Mouse (Mus musculus): ENCODE measurements around the gene Nfil3. TPM values are rescaled to one million over a fixed set of nuclear protein-coding genes. Genes with fewer than 3 reads are reported as not detected.

The Nfil3 gene
- polyA plus RNA-seq, 1 experiment from 2014 or later: 16.3 TPM

DNA sequence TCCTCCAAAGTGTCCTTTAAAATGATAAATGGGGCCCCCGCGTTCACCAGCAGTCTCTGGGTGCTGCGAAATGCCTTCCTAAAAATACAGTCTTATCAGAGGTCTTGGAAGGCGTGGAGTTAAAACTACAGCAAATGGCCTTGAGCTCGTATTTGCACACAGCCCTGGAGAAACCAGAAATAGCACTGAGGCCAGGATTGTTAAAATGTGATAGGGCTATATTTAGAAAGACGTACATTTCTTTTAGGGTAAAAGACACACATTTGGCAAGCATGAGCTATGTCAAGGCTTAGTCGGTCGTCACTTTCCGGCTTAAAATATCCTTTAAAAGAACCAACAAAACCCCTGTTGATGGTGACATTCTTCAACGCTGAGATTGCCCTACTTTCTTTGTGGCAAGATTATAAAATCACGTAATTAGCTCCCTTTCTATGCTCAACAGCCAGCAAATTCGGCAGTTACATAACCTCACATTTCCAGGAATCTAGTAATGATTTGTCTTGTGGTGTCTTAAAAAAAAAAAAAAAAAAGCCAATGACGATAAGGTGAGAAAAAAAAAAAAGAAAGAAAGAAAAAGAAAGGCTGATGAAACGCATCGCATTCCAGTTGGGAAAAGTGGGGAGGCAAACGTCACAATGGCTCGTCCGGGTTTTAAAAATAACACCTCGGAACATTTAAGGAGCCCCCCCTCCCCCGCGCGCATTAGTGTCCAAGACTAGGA is 1.4 kb downstream of the Nfil3 start:
- peaks cover 61% of the 10 kb centered on the region for H3K4me1 ChIP-seq
- no peak for DNase-seq (ENCODE audit: low spot score)
- peaks cover 38% of the 10 kb centered on the region for H3K27me3 ChIP-seq (ENCODE audit: low read depth, poor library complexity, severe bottlenecking)
- under 1% methylated on average over 22 of the region's 22 CpGs for WGBS
- no peaks in the 10 kb centered on the region for H3K9me3 ChIP-seq (replicated peaks)
- H3K27ac ChIP-seq (replicated peaks): peak overlapping the region; percentile 92
- peak overlapping the region; percentile 83 for H3K4me3 ChIP-seq
- H3K36me3 ChIP-seq: no peaks in the 10 kb centered on the region

DNA sequence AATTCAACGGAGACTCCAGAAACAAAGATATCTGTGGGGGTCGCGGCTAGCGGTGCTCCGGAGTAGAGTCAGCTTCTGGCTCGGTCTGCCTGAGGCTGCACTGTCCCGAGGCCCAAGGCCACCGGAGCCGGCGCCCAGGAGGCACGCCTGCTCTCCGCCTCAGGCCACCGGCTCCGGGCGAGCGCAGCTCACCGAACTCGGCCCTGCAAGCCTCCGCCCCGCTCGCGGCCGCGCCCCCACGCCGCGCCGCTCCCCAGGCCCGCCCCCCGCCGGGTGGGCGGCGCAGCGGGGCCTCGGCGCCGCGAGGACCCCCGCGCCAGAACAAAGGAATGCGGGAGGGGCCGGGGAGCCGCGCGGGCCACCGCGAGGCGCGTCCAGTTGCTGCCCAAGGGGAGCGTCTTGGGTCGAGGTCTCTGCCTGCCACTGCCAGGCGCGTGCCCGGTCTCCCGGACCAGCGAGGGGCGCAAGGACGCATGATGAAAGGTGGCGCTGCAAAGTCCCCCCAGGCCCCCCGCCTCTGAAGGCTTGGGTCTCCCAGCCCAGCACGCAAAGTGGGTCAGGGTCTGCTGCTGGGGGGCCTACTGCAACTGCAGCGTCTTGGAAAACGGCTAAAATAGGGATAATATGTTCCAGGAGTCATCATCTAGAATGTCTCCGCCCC is 2.4 kb downstream of the Nfil3 start:
- H3K27me3 ChIP-seq (ENCODE audit: low read depth, poor library complexity, severe bottlenecking): peaks cover 37% of the 10 kb centered on the region
- WGBS: 1% methylated on average over 64 of the region's 64 CpGs
- H3K9me3 ChIP-seq (replicated peaks): no peaks in the 10 kb centered on the region
- H3K36me3 ChIP-seq: no peaks in the 10 kb centered on the region
- peak overlapping the region; percentile 83 for H3K4me3 ChIP-seq
- H3K27ac ChIP-seq (replicated peaks): peak overlapping the region; percentile 84
- peak; percentile 64 for DNase-seq (ENCODE audit: low spot score)
- peaks cover 61% of the 10 kb centered on the region for H3K4me1 ChIP-seq

DNA sequence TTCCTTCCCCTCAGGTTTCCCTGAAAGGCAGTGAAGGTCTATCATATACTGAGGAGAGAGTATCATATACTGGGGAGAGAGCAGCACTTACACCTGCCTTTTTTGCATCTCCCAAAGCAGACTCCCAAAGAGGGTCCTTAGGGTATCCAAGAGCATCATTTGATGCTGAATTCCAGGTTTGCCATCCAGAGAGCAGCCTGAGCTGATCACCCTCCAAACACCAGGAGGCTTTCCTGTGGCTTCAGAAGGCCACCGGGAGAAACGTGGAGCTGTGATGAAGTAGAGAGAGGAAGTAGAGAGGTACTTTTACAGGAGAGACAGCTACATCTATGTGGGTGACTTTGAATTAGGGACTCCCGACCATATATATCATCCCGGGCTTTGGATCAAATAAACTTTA is 3.1 kb downstream of the Nfil3 start:
- H3K27me3 ChIP-seq (ENCODE audit: low read depth, poor library complexity, severe bottlenecking): peaks cover 34% of the 10 kb centered on the region
- H3K27ac ChIP-seq (replicated peaks): no peak overlapping the region

DNA sequence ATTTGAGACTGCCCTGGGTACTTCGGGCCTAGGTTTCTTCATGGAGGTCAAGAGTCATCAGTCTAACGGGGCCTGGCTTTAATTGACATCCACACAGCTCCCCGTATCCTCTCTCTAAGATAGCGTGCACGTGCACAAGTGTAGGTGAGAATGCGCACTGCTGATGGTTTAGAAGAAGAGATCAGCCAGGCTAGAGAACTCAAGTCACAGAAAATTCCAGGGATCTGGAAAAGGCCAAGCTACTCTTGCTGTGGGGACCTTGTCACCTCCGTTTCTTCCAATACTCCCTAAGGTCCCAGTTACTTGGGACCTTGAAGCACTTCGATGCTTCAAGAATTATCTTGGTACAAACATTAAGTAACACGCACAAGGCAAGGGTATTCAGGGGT is 3.7 kb downstream of the Nfil3 start:
- H3K27ac ChIP-seq (replicated peaks): no peak overlapping the region
- no peak for DNase-seq (ENCODE audit: low spot score)
- H3K9me3 ChIP-seq (replicated peaks): no peaks in the 10 kb centered on the region
- 77% methylated on average over 9 of the region's 9 CpGs for WGBS
- no peak overlapping the region for H3K4me3 ChIP-seq
- no peaks in the 10 kb centered on the region for H3K36me3 ChIP-seq
- peaks cover 32% of the 10 kb centered on the region for H3K27me3 ChIP-seq (ENCODE audit: low read depth, poor library complexity, severe bottlenecking)
- peaks cover 59% of the 10 kb centered on the region for H3K4me1 ChIP-seq

More for the DNA sequence above, 3.1 kb downstream of the Nfil3 start:
- Histone ChIP-seq H3K4me1 (peaks cover 61% of the 10 kb centered on the region), H3K9me3 (replicated peaks) (no peaks in the 10 kb centered on the region), H3K36me3 (no peaks in the 10 kb centered on the region), H3K4me3 (peak overlapping the region; percentile 83)
- no peak for DNase-seq (ENCODE audit: low spot score)
- 22% methylated on average over 4 of the region's 4 CpGs for WGBS

- H3K4me1 ChIP-seq: peaks cover 53% of the 10 kb centered on the region
- H3K4me3 ChIP-seq: no peak overlapping the region
- WGBS: 38% methylated on average over 16 of the region's 16 CpGs
- no peak overlapping the region for H3K27ac ChIP-seq (replicated peaks)
- H3K9me3 ChIP-seq (replicated peaks): no peaks in the 10 kb centered on the region
- peaks cover 26% of the 10 kb centered on the region for H3K27me3 ChIP-seq (ENCODE audit: low read depth, poor library complexity, severe bottlenecking)
- no peaks in the 10 kb centered on the region for H3K36me3 ChIP-seq
- no peak for DNase-seq (ENCODE audit: low spot score)
These were observed 4.2 kb downstream of the Nfil3 start for GRCm38 (mm10) chr13:52976510-52977220.

DNA sequence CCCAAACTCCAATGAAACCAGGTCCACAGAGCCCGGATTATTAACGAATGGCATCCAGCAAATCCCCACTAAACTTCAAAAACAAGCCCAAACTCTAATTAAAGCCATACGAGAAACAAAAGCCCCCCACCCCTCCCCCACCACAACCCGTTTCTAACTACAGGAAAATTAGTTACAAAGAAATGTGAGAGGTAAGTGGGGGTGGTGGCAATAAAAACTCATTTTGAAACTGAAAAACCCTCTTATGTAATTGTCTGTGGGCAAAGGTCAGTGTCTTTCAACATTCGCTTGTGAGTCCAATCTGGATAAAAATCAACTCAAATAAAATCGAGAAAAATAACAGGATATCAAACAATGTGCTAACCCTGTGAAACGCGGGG is 4.8 kb downstream of the Nfil3 start:
- H3K27ac ChIP-seq (replicated peaks): no peak overlapping the region
- peaks cover 21% of the 10 kb centered on the region for H3K27me3 ChIP-seq (ENCODE audit: low read depth, poor library complexity, severe bottlenecking)
- no peaks in the 10 kb centered on the region for H3K36me3 ChIP-seq
- H3K9me3 ChIP-seq (replicated peaks): no peaks in the 10 kb centered on the region
- no peak overlapping the region for H3K4me3 ChIP-seq
- H3K4me1 ChIP-seq: peaks cover 48% of the 10 kb centered on the region
- 32% methylated on average over 8 of the region's 8 CpGs for WGBS
- DNase-seq (ENCODE audit: low spot score): no peak

DNA sequence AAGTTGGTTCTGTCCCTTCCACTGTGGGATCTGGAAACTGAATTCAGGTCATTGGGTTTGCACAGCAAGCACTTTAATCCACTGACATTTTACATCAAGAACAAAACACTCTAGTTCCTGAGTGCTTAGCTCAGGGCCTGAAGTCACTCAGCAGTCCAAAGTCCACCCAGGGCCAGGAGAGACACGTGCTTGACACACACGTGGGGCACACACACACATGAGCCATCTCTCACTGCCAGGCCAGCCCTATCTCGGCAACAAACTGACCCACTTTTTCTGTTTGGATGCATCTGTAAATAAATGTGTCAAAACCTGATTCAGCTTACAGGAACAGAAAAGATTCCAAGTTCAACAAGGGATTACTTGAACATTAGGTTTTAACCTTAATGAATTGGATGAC is 6.2 kb downstream of the Nfil3 start:
- Histone ChIP-seq H3K4me1 (peaks cover 43% of the 10 kb centered on the region), H3K27me3 (ENCODE audit: low read depth, poor library complexity, severe bottlenecking) (peaks cover 21% of the 10 kb centered on the region), H3K27ac (replicated peaks) (no peak overlapping the region), H3K36me3 (no peaks in the 10 kb centered on the region), H3K9me3 (replicated peaks) (no peaks in the 10 kb centered on the region), H3K4me3 (no peak overlapping the region)
- no peak for DNase-seq (ENCODE audit: low spot score)
- WGBS: 80% methylated on average over 3 of the region's 3 CpGs

DNA sequence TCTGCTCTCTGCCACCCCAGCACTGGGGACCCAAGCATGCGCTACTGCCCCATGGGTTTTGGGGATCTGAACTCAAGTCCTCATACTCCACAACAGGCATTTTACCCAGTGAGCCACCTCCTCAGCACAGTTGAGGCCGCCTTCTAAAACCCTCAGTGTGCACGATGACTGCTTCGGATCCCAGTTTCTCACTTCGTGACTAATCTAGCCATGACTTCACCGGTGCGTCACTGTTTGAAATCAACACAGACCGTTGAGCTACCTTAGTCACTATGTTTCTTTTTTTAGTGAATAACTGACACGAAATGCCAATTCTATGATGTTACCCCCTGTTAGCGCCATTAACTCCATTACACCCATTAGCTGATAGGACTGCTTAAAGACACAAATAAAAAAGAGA is 7.4 kb downstream of the Nfil3 start:
- Histone ChIP-seq H3K9me3 (replicated peaks) (no peaks in the 10 kb centered on the region), H3K36me3 (peaks cover 5% of the 10 kb centered on the region), H3K4me3 (no peak overlapping the region), H3K27me3 (ENCODE audit: low read depth, poor library complexity, severe bottlenecking) (peaks cover 17% of the 10 kb centered on the region), H3K27ac (replicated peaks) (no peak overlapping the region), H3K4me1 (peaks cover 30% of the 10 kb centered on the region)
- no peak for DNase-seq (ENCODE audit: low spot score)
- WGBS: 94% methylated on average over 10 of the region's 10 CpGs

DNA sequence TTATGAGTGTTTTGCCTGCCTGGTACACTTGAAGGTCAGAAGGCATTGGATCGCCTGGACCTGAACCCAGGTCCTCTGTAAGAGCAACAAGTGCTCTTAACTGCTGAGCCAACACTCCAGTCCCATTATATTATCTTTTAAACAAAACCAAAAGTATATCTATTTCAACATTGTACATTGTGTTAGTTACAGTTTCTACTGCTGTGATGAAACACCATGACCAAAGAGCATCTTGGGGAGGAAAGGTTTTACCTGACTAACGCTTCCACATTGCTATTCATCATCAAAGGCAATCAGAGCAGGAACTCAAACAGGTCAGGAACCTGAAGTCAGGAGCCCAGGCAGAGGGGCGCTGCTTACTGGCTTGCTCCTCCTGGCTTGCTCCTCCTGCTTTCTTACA is 8.2 kb downstream of the Nfil3 start:
- H3K4me3 ChIP-seq: no peak overlapping the region
- H3K4me1 ChIP-seq: peaks cover 23% of the 10 kb centered on the region
- 88% methylated on average over 3 of the region's 3 CpGs for WGBS
- no peak overlapping the region for H3K27ac ChIP-seq (replicated peaks)
- no peaks in the 10 kb centered on the region for H3K9me3 ChIP-seq (replicated peaks)
- peaks cover 13% of the 10 kb centered on the region for H3K36me3 ChIP-seq
- DNase-seq (ENCODE audit: low spot score): no peak
- H3K27me3 ChIP-seq (ENCODE audit: low read depth, poor library complexity, severe bottlenecking): peaks cover 12% of the 10 kb centered on the region

GRCm38 (mm10) chr13:52970876-52971275 is 10.0 kb downstream of the Nfil3 start:
- no peak overlapping the region for H3K27ac ChIP-seq (replicated peaks)
- 90% methylated on average over 6 of the region's 6 CpGs for WGBS
- DNase-seq (ENCODE audit: low spot score): no peak

GRCm38 (mm10) chr13:52962922-52963321 is 18.0 kb downstream of the Nfil3 start:
- H3K9me3 ChIP-seq (replicated peaks): no peaks in the 10 kb centered on the region

More at GRCm38 (mm10) chr13:52970876-52971275, 10.0 kb downstream of the Nfil3 start:
- H3K36me3 ChIP-seq: peaks cover 29% of the 10 kb centered on the region
- H3K27me3 ChIP-seq (ENCODE audit: low read depth, poor library complexity, severe bottlenecking): no peaks in the 10 kb centered on the region; the same call in 1 of the 2 replicates
- H3K4me1 ChIP-seq: peaks cover 6% of the 10 kb centered on the region
- H3K9me3 ChIP-seq (replicated peaks): no peaks in the 10 kb centered on the region
- H3K4me3 ChIP-seq: no peak overlapping the region

GRCm38 (mm10) chr13:52962361-52962760 is 18.5 kb downstream of the Nfil3 start:
- H3K27ac ChIP-seq (replicated peaks): no peak overlapping the region
- H3K4me3 ChIP-seq: no peak overlapping the region
- DNase-seq (ENCODE audit: low spot score): no peak
- peaks cover 21% of the 10 kb centered on the region for H3K36me3 ChIP-seq
- H3K4me1 ChIP-seq: no peaks in the 10 kb centered on the region
- no peaks in the 10 kb centered on the region for H3K27me3 ChIP-seq (ENCODE audit: low read depth, poor library complexity, severe bottlenecking)
- no peaks in the 10 kb centered on the region for H3K9me3 ChIP-seq (replicated peaks)
- 84% methylated on average over 6 of the region's 6 CpGs for WGBS

More at GRCm38 (mm10) chr13:52962922-52963321, 18.0 kb downstream of the Nfil3 start:
- no peak overlapping the region for H3K4me3 ChIP-seq
- no peak for DNase-seq (ENCODE audit: low spot score)
- whole genome bisulfite sequencing: 85% methylated on average over 4 of the region's 4 CpGs
- no peaks in the 10 kb centered on the region for H3K27me3 ChIP-seq (ENCODE audit: low read depth, poor library complexity, severe bottlenecking)
- peaks cover 26% of the 10 kb centered on the region for H3K36me3 ChIP-seq
- H3K27ac ChIP-seq (replicated peaks): no peak overlapping the region
- H3K4me1 ChIP-seq: no peaks in the 10 kb centered on the region
